Mouse (Mus musculus): ENCODE results near the gene Kcnk12.

Kcnk12 gene

DNA sequence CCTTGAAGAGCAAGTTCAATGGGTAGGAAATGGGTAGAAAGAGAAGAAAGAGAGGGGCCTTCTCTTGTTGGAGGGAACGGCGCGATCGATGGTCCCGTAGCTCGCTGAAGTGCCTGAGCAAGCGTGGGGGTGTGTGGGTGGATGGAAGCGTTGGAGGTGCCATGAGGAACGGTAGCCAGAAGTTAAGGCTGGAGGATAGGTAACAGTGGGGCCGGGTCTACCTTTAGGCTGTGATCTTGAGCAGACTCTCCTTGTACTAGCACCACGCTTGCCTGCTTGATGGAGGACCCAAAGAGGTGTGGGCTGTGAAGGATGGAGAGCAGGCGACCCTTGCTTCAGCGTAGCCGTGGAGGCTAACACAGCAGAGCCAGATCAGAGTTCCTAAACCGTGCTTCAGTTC lies 12.1 kb downstream of the Kcnk12 start:
- DNase-seq (ENCODE audit: low read depth, low spot score) = no peak

DNA sequence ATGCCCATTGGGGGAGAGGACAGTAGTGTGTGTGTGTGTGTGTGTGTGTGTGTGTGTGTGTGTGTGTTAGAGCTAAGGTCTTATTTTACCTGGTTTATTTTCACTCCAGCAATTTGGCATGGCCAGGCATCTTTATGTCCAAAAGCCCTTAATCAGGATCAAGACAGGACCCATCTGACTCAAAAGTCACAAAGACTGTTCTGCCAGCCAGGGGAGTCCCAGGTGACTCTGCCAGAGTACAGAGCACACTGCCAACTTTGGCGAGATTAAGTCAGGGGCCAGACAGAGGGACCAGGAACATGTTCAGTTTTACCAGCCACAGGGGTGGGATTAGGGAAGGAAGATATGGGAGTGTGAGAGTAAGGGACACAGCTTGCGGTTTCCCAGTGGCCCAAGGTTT lies 12.9 kb downstream of the Kcnk12 start:
- DNase-seq (ENCODE audit: low read depth, low spot score) = no peak

- peak; percentile 89 for DNase-seq (ENCODE audit: low read depth, low spot score)
Measured at GRCm38 (mm10) chr17:87784141-87784831, 13.5 kb downstream of the Kcnk12 start.

- no peak for DNase-seq (ENCODE audit: low read depth, low spot score)
Measured at GRCm38 (mm10) chr17:87781244-87781643, 16.6 kb downstream of the Kcnk12 start.

DNA sequence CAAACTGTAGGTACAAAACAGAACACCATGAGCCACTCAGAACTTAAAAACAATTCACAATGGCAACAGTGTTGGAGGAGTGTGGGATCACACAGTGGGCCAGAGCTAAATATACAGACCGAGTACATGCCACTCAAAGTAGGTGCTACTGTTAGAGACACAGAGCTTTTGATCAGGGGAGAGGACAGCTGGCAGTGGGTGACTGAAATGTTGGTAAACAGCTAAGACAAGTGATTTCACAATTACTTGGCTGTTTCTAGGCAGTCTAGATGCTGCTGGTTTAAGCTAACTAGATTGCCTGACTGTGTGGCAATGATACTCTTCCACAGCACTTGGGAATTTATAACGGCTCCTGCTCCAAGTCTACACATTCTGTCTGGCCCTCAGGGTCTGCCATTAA lies 17.6 kb downstream of the Kcnk12 start:
- no peak for DNase-seq (ENCODE audit: low read depth, low spot score)

- no peak for DNase-seq (ENCODE audit: low read depth, low spot score)
Measured at GRCm38 (mm10) chr17:87774982-87775381, 22.8 kb downstream of the Kcnk12 start.

- DNase-seq (ENCODE audit: low read depth, low spot score) = no peak
Measured at GRCm38 (mm10) chr17:87773175-87773574, 24.6 kb downstream of the Kcnk12 start.

- DNase-seq (ENCODE audit: low read depth, low spot score) = no peak
Measured at GRCm38 (mm10) chr17:87770766-87771165, 27.0 kb downstream of the Kcnk12 start.

- DNase-seq (ENCODE audit: low read depth, low spot score) = no peak
Measured at GRCm38 (mm10) chr17:87766888-87767287, 30.9 kb downstream of the Kcnk12 start.

GRCm38 (mm10) chr17:87765031-87765430 lies 32.8 kb downstream of the Kcnk12 start:
- DNase-seq (ENCODE audit: low read depth, low spot score) = no peak

DNA sequence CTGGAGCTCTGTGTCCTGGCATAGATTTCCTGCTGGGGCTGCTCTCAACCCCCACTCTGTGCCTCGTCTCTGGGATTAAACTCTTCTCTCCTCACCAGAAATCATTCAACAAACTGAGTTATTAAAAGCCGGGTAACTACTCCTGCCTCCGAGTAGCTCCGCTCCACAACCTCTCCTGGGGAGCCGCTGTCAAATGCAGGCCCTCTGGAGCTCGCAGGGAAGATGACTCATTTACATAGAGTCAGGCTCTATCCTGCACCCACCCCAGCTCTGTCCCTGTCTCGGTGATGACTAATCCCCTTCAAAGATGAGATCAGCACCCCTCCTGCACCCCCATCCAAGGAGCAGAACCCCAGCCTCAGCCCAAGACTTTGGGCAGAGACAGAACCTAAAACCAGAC lies 34.6 kb downstream of the Kcnk12 start:
- no peak for DNase-seq (ENCODE audit: low read depth, low spot score)

GRCm38 (mm10) chr17:87760315-87760714 lies 37.5 kb downstream of the Kcnk12 start:
- DNase-seq (ENCODE audit: low read depth, low spot score) = no peak

GRCm38 (mm10) chr17:87745926-87746888 lies 51.6 kb downstream of the Kcnk12 start:
- DNase-seq (ENCODE audit: low read depth, low spot score) = no peak

- peak; percentile 92 for DNase-seq (ENCODE audit: low read depth, low spot score)
Measured at GRCm38 (mm10) chr17:87744985-87745925, 52.5 kb downstream of the Kcnk12 start.

DNA sequence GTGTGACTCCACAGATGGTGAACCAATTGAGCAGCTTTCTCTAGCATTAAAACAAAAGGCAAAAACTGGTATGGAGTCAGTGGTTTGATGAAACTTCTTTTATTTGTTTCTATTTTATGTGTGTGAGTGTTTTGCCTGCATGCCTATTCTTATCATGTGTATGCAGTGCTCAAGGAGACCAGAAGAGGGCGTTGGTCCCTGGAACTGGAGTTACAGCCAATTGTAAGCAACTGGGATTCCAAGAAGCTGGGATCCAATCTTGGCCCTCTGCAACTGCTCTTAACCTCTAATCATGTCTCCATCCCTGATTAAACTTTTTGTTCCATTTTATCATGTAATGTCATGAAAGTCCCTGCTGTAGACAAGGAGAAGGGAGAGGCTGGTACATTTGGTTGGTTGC lies 58.0 kb downstream of the Kcnk12 start:
- DNase-seq (ENCODE audit: low read depth, low spot score) = no peak

- DNase-seq (ENCODE audit: low read depth, low spot score) = no peak
Measured at GRCm38 (mm10) chr17:87737144-87737543, 60.6 kb downstream of the Kcnk12 start.

DNA sequence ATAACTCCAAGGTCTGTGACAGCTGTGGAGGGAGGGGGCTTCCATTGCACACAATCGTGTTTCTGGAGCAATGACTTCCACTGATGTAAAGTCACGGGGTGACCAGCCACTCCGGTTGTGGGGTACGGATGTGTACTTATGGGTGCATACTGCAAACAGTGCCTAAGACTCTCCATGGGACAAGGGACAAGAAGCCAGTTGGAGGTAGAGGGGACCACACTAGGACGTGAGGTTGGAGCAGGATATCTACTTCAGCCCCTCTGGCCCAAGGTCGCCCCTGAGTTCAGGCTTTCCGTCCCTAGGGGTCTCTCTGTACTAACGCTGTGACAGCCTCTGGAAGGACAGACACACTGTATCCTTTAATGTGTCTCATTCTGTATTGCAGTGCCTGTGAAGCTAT lies 63.3 kb downstream of the Kcnk12 start:
- DNase-seq (ENCODE audit: low read depth, low spot score) = no peak

DNA sequence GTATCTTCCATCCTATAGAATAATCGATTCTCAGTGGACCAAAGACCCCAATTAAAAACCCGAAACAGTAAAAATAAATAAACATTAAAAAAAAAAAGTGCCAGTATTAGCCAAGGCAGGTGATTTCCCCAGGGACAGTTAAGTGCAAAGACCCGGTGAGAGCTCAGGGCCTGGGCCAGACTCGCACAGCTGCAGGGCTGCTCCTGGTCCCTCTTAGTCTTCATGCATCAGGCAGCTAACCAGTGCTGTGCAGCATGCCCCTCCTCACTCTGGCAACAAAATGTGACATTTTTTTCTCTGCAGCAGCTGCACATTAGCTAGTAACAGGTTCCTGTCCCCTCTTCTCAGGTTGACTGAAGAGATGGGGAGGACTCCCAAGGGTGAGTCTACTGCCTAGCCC lies 65.8 kb downstream of the Kcnk12 start:
- DNase-seq (ENCODE audit: low read depth, low spot score) = no peak

DNA sequence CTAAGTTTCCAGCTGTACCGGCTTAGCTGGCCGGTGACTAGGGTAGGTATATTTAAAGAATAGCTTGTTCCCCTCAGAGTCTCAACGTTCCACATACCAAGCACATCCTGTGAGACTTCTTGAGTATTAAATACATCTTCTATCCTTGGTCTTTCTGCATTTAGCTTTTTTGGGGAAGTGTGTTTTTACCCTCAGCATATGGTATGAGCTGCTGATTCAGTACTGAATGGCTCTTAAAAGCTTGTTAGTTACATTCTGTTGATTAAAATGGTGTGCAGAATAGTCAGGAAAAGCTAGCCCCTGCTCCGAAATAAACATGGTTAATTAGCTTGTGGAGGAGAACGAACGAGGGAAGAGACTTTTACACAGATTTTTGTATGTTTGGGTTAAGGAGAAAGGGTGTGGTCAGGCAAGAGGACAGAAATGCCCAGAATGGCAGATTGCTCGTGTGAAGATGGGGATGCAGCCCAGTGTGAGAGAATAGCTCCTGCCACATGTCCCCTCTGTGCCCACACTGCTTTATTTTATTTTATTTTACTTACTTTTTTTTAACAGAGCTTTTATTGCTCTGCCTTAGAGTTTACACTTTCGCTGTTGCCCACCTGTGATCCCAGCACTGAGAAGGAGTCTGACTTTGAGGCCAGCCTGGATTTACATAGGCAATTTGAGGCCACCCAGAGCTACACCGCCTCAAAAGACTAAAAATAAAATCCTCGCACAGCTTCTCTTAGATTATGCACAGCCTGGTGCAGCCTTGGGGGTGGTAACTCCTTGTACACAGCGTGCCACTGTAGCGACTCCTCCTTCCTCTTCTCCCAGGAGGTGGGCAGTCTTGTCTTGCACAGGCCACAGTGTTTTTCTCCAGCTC lies 71.1 kb downstream of the Kcnk12 start:
- DNase-seq (ENCODE audit: low read depth, low spot score) = peak; percentile 89

- no peak for DNase-seq (ENCODE audit: low read depth, low spot score)
Measured at GRCm38 (mm10) chr17:87724727-87725126, 73.1 kb downstream of the Kcnk12 start.

GRCm38 (mm10) chr17:87700101-87700500 lies 97.7 kb downstream of the Kcnk12 start:
- no peak for DNase-seq (ENCODE audit: low read depth, low spot score)

Data from telencephalon, adult 2 months (tissue).